Mouse (Mus musculus) hematopoietic stem cell, adult 5-6 weeks (primary cell): ENCODE measurements at regions not wholly inside any gene's neighbourhood (a gene's known extent, or its start where the extent isn't known, plus 50 kb on each side); places are given as distances from the start of the nearest gene placed in this dataset.

ENCODE experiments used
- ATAC-seq, 2 experiments: fragments of 125-278 bp in 1 of 2; replicated peaks in 1 of 2; 2 replicates each; pipeline ENCODE4 v1.8.0; 2016 to 2017; ENCODE audit warnings: inconsistent platforms in 2 of 2, mild to moderate bottlenecking in 2 of 2, moderate number of reproducible peaks in 2 of 2, low read depth in 1 of 2, moderate TSS enrichment in 1 of 2; ENCODE audit not compliant: low FRiP score in 2 of 2, poor library complexity in 2 of 2, severe bottlenecking in 2 of 2, insufficient read depth in 1 of 2, low TSS enrichment in 1 of 2

GRCm38 (mm10) chr1:159989561-159989960, 54.6 kb upstream of the 4930523C07Rik start:
- ATAC-seq = peak in 1 of 2 experiments; percentile 68; a peak in 1 of 4 replicates

GRCm38 (mm10) chr1:159991734-159992565, 52.2 kb upstream of the 4930523C07Rik start:
- ATAC-seq = no peak
